Mouse (Mus musculus): ENCODE measurements at regions not wholly inside any gene's neighbourhood (a gene's known extent, or its start where the extent isn't known, plus 50 kb on each side); places are given as distances from the start of the nearest gene placed in this dataset.

DNA sequence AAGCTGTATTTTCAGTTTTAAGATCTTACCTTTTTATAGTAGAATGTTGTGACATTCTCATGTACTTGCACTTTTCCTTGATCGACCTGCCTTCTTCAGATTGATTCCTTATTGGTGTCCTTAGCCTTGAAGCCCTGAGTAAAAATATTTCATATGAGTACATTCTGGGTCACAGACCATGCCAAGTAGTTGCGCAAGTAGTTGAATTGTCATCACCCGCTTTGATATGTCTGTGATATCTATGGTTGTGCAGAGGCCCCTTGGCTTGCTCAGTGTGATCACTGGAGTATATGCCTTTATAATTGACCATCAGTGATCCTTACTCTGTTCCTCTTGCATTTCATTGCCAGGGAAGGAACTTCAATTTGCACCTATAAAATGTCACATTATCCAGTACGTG lies 131.1 kb upstream of the Reg3g start:
- DNase-seq (ENCODE audit: low read depth, low spot score), result no peak

- DNase-seq (ENCODE audit: low read depth, low spot score), result no peak
Measured at GRCm38 (mm10) chr6:78570000-78570597, 101.4 kb upstream of the Reg3g start.

- no peak for DNase-seq (ENCODE audit: low read depth, low spot score)
Measured at GRCm38 (mm10) chr6:78553008-78553698, 84.5 kb upstream of the Reg3g start.

- no peak for DNase-seq (ENCODE audit: low read depth, low spot score)
Measured at GRCm38 (mm10) chr6:78552353-78552698, 83.7 kb upstream of the Reg3g start.

- DNase-seq (ENCODE audit: low read depth, low spot score), result no peak
Measured at GRCm38 (mm10) chr6:78551666-78552352, 83.1 kb upstream of the Reg3g start.

DNA sequence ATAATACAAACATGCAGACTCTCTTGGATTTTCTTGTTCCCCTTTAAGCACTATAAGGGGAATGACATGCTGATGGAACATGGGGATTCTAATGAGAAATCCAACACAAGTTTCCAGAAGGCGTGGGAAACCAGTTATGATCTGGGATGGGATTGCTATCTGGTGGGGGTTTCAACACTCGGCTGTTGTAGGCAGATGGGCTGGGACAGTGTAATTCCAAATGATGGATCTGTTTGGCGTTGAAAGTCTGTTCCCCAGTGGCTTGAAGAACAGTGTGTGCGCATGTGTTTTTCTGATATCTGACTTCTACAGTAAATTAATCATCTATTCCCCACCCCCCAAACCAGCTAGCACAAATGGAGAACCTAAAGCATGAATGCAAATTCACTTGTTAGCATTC lies 79.8 kb upstream of the Reg3g start:
- no peak for DNase-seq (ENCODE audit: low read depth, low spot score)

GRCm38 (mm10) chr6:78547721-78548120 lies 79.0 kb upstream of the Reg3g start:
- no peak for DNase-seq (ENCODE audit: low read depth, low spot score)

DNA sequence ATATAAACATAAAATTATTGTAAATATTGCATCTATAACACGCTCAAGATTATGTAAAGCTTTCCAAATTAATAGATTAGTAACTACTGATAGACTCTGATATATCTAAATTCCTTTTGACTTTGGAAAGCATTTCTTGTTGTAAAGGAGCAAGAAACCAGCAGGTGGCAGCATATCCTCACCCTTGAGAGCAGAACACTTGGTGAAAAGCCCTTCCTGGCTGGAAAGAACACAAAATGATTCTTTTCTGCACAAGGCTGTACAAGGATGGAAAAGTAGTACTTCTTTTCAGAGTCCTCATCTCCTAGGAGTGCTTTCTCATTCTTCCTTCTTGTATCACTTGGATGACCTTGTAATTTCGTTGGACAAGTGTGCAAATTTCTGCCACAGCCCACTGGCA lies 75.6 kb upstream of the Reg3g start:
- peak; percentile 18 for DNase-seq (ENCODE audit: low read depth, low spot score)

GRCm38 (mm10) chr6:78537476-78537875 lies 68.8 kb upstream of the Reg3g start:
- DNase-seq (ENCODE audit: low read depth, low spot score), result no peak

DNA sequence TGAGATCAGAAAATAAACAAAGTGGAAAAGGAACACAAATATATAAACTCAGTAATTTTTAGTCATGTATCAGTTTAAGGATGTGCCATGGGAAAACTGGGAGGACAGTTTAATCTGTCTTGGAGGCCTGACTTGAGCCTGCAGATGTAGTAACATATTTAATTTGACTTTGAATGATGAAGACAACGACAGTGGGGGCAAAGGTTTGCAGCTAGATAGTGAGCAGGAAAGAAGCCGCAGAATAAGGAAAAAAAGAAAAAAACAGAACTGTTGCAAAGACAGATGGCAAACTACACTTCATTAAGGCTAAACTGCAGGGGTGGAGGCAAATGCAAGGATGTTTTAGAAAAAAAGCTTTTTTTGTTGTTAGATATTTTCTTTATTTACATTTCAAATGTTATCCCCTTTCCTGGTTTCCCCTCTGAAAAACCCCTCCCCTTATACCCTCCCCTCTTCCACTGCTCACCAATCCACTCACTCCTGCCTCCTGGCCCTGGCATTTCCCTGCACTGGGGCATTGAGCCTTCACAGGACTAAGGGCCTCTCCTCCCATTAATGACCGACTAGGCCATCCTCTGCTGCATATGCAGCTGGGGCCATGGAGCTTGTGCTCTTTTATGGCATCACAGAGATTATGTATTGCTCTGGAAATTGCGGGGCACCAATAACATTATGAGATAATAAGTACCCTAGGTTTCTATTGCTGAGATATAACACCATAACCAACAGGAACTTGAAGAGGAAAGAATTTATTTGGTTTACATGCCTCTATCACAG lies 58.5 kb upstream of the Reg3g start:
- no peak for DNase-seq (ENCODE audit: low read depth, low spot score)

Measured in WW6 (cell line).